Mouse (Mus musculus) left cerebral cortex, postnatal 25 days (tissue): ENCODE results near the gene Gpr153. TPM values are rescaled to one million over a fixed set of nuclear protein-coding genes. Genes with fewer than 3 reads are reported as not detected.

Experiments used
- DNase-seq, 2 experiments: peaks; one replicate each; pipeline ENCODE4 v3.0.0; 2022; ENCODE audit warnings: low spot score in 2 of 2, mixed read lengths in 1 of 2
- intact Hi-C: fragments of 180-260 bp; cut with DNase I; formaldehyde crosslinking; loops from one replicate; pipeline ENCODE4 v1.15.1; 2025
- total RNA-seq, 2 experiments: library from RNA; stranded (reverse); gene quantifications; 2 replicates each; pipeline ENCODE4 v1.2.3; 2021

Gpr153 gene
- total RNA-seq, 2 experiments from 2014 or later, result 26.8 to 37.1 TPM

GRCm38 (mm10) chr4:152304685-152305084, 30.7 kb downstream of the Gpr153 start:
- intact Hi-C loops, result no loop called here
- DNase-seq, result no peak

GRCm38 (mm10) chr4:152305991-152306390, 32.0 kb downstream of the Gpr153 start:
- intact Hi-C loops, result no loop called here

GRCm38 (mm10) chr4:152307542-152307941, 33.5 kb downstream of the Gpr153 start:
- no peak for DNase-seq
- intact Hi-C loops, result no loop called here

More at GRCm38 (mm10) chr4:152305991-152306390, 32.0 kb downstream of the Gpr153 start:
- DNase-seq, result no peak

GRCm38 (mm10) chr4:152312186-152312585, 38.2 kb downstream of the Gpr153 start:
- DNase-seq, result no peak
- intact Hi-C loops, result no loop called here

- peak in 1 of 2 experiments; percentile 36 for DNase-seq
Observed at GRCm38 (mm10) chr4:152313211-152313632, 39.2 kb downstream of the Gpr153 start.

GRCm38 (mm10) chr4:152313934-152314333, 39.9 kb downstream of the Gpr153 start:
- DNase-seq, result no peak
- intact Hi-C loops, result no loop called here

More at GRCm38 (mm10) chr4:152313211-152313632, 39.2 kb downstream of the Gpr153 start:
- intact Hi-C loops, result no loop called here

- DNase-seq, result peak in 1 of 2 experiments; percentile 41
- intact Hi-C loops, result no loop called here
Observed at GRCm38 (mm10) chr4:152315498-152316213, 41.6 kb downstream of the Gpr153 start.

GRCm38 (mm10) chr4:152317631-152318033, 43.6 kb downstream of the Gpr153 start:
- intact Hi-C loops, result no loop called here
- no peak for DNase-seq

- DNase-seq, result peak; percentile 59
- intact Hi-C loops, result no loop called here
Observed at GRCm38 (mm10) chr4:152318517-152319234, 44.6 kb downstream of the Gpr153 start, which contains the start of gene Rnf207. Rnf207 (minus strand) TSS chr4:152318993.

- intact Hi-C loops, result no loop called here
- no peak for DNase-seq
Observed at GRCm38 (mm10) chr4:152321464-152321863, 47.4 kb downstream of the Gpr153 start.

GRCm38 (mm10) chr4:152324641-152325562, 50.9 kb downstream of the Gpr153 start:
- intact Hi-C loops, result no loop called here
- DNase-seq, result no peak

- DNase-seq, result peak; percentile 94 to 98
- intact Hi-C loops, result no loop called here
Observed at GRCm38 (mm10) chr4:152325574-152326411, 51.8 kb downstream of the Gpr153 start, which contains the start of gene Rpl22. Rpl22 (plus strand) TSS chr4:152325742.

GRCm38 (mm10) chr4:152326543-152326942, 52.5 kb downstream of the Gpr153 start:
- intact Hi-C loops, result no loop called here
- no peak for DNase-seq

GRCm38 (mm10) chr4:152328691-152329090, 54.7 kb downstream of the Gpr153 start:
- intact Hi-C loops, result no loop called here
- DNase-seq, result peak in 1 of 2 experiments; percentile 42

GRCm38 (mm10) chr4:152332952-152333351, 58.9 kb downstream of the Gpr153 start:
- intact Hi-C loops, result no loop called here
- DNase-seq, result peak; percentile 66 to 77

GRCm38 (mm10) chr4:152333587-152333986, 59.6 kb downstream of the Gpr153 start:
- intact Hi-C loops, result no loop called here
- no peak for DNase-seq
